Mouse (Mus musculus) embryonic fibroblast, embryonic 13.5 days (primary cell): Measurements from ENCODE around the gene Sh3bp5.

Source experiments
- CTCF ChIP-seq: IDR thresholded peaks from 2 replicates; pipeline ENCODE4 v1.5.1; 2011; ENCODE audit warnings: mild to moderate bottlenecking, control low read depth, low read length, moderate library complexity, borderline replicate concordance; ENCODE audit not compliant: insufficient read depth
- POLR2A ChIP-seq: IDR thresholded peaks from 2 replicates; pipeline ENCODE4 v1.6.1; 2011; ENCODE audit warnings: low read depth, mild to moderate bottlenecking, control low read depth, low read length, moderate library complexity

DNA sequence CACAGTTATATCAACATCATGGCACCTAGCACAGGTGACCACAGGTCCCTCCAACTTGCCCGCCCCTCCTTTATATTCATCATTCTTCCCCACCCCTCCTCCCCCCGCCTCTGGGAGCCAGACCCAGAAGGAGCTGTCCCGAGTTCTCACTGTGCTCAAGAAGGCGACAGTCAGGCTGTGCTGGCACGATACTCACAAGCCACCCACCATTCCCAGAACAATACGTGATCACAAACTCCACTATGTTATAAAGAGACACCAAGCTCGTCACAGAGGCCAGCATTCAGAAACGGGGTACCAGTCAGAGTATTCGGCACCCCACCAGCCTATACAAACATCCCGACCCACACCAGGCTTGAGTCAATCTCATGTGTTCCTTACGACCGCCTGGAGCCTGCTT, 38.5 kb downstream of the Sh3bp5 start:
- no peak for TF ChIP-seq POLR2A
- TF ChIP-seq CTCF: no peak
